In genomic region chr11:52346635-52347005, GRCm38 (mm10) we compare ENCODE assay signal across 8 mouse cellular contexts. TPM values are rescaled to one million over a fixed set of nuclear protein-coding genes. Genes with fewer than 3 reads are reported as not detected.
DNase-seq lines count a peak whose midpoint lies in the region; ATAC-seq and TF ChIP-seq lines count a peak whose summit lies in the region.

No protein-coding gene starts in this region.

- WGBS in hindbrain, embryonic 14.5 days, result 5% methylated on average over 12 of the region's 12 CpGs
- under 1% methylated on average over 12 of the region's 12 CpGs for WGBS in liver, embryonic 14.5 days (ENCODE audit: insufficient replicate concordance)
- WGBS in neural tube, embryonic 11.5 days, result 1% methylated on average over 12 of the region's 12 CpGs

- DNase-seq in adrenal gland, adult 2 months, result peak; percentile 49
- DNase-seq in adrenal gland, postnatal 4 days (ENCODE audit: low spot score in 2 of 2), result no peak
- peak; percentile 78 for DNase-seq in 416B (ENCODE audit: low read depth)
- DNase-seq in embryo, embryonic 11 days, result peak; percentile 83
- peak; percentile 57 for DNase-seq in hindbrain, embryonic 14.5 days (ENCODE audit: low spot score)
- DNase-seq in liver, embryonic 14.5 days (ENCODE audit: low read depth in 3 of 3, low spot score in 3 of 3), result peak in 1 of 3 experiments; percentile 49
- peak; percentile 74 for DNase-seq in neural tube, embryonic 11.5 days (ENCODE audit: low spot score)
- no peak for DNase-seq in gastrocnemius, adult 18-20 months (ENCODE audit: low spot score)

- H3K36me3 ChIP-seq in hindbrain, embryonic 14.5 days (replicated peaks; ENCODE audit: control insufficient read depth, insufficient read depth), result no peaks in the 10 kb centered on the region
- no peaks in the 10 kb centered on the region for H3K36me3 ChIP-seq in liver, embryonic 14.5 days (replicated peaks; ENCODE audit: control insufficient read depth, insufficient read depth, low read depth)
- no peaks in the 10 kb centered on the region for H3K36me3 ChIP-seq in neural tube, embryonic 11.5 days (ENCODE audit: control insufficient read depth, insufficient read depth, low read length)

- ATAC-seq in hindbrain, embryonic 14.5 days (ENCODE audit: low FRiP score), result no peak
- ATAC-seq in liver, embryonic 14.5 days (ENCODE audit: insufficient read depth), result peak; percentile 38; the same call in 1 of the 2 replicates
- ATAC-seq in neural tube, embryonic 11.5 days (ENCODE audit: insufficient read depth, low FRiP score, low TSS enrichment), result no peak

- H3K27ac ChIP-seq in hindbrain, embryonic 14.5 days, result no peak overlapping the region
- H3K27ac ChIP-seq in liver, embryonic 14.5 days, result no peak overlapping the region
- H3K27ac ChIP-seq in neural tube, embryonic 11.5 days (ENCODE audit: low read depth, low read length), result 0 out of 2 replicates have a peak overlapping the region, but pooled peaks have one; percentile 17

- TF ChIP-seq CTCF in liver, embryonic 14.5 days (IDR thresholded peaks at IDR 0.05; ENCODE audit: low read depth), result no peak

- H3K4me3 ChIP-seq in hindbrain, embryonic 14.5 days (replicated peaks; ENCODE audit: low read length), result peak overlapping the region; percentile 15
- H3K4me3 ChIP-seq in liver, embryonic 14.5 days (ENCODE audit: insufficient read depth in 1 of 2, low read depth in 2 of 2, low read length in 2 of 2), result peak overlapping the region; percentile 38 to 39
- H3K4me3 ChIP-seq in neural tube, embryonic 11.5 days (ENCODE audit: low read depth, low read length), result peak overlapping the region; percentile 9

- H3K4me1 ChIP-seq in hindbrain, embryonic 14.5 days (replicated peaks; ENCODE audit: control insufficient read depth, insufficient read depth, low read length), result 0 out of 2 replicates have a peak, but pooled peaks cover 9% of the 10 kb centered on the region
- H3K4me1 ChIP-seq in liver, embryonic 14.5 days (replicated peaks; ENCODE audit: control insufficient read depth in 2 of 2, insufficient read depth in 2 of 2, low read length in 1 of 2), result peaks cover 20 to 34% of the 10 kb centered on the region in 2 experiments
- no peaks in the 10 kb centered on the region for H3K4me1 ChIP-seq in neural tube, embryonic 11.5 days (ENCODE audit: control insufficient read depth, insufficient read depth, low read length)

- peak overlapping the region; percentile 5; the same call in 1 of the 2 replicates for H3K9ac ChIP-seq in hindbrain, embryonic 14.5 days
- no peak overlapping the region for H3K9ac ChIP-seq in liver, embryonic 14.5 days (replicated peaks)
- H3K9ac ChIP-seq in neural tube, embryonic 11.5 days (ENCODE audit: low read length), result 0 out of 2 replicates have a peak overlapping the region, but pooled peaks have one; percentile 8

- H3K4me2 ChIP-seq in hindbrain, embryonic 14.5 days (replicated peaks), result peak overlapping the region; percentile 39
- peak overlapping the region; percentile 64 for H3K4me2 ChIP-seq in liver, embryonic 14.5 days (ENCODE audit: low read depth)
- peak overlapping the region; percentile 29 for H3K4me2 ChIP-seq in neural tube, embryonic 11.5 days (ENCODE audit: low read depth)

- TF ChIP-seq EP300 in liver, embryonic 14.5 days (IDR thresholded peaks at IDR 0.05; ENCODE audit: low read depth), result no peak

- no peaks in the 10 kb centered on the region for H3K27me3 ChIP-seq in hindbrain, embryonic 14.5 days (ENCODE audit: control insufficient read depth, insufficient read depth, low read length)
- H3K27me3 ChIP-seq in liver, embryonic 14.5 days (ENCODE audit: control insufficient read depth, insufficient read depth, low read length), result no peaks in the 10 kb centered on the region
- no peaks in the 10 kb centered on the region for H3K27me3 ChIP-seq in neural tube, embryonic 11.5 days (ENCODE audit: control insufficient read depth, insufficient read depth, low read length)

- no peaks in the 10 kb centered on the region for H3K9me3 ChIP-seq in hindbrain, embryonic 14.5 days (ENCODE audit: control insufficient read depth, low read length)
- no peaks in the 10 kb centered on the region for H3K9me3 ChIP-seq in liver, embryonic 14.5 days (ENCODE audit: control insufficient read depth, low read length)
- H3K9me3 ChIP-seq in neural tube, embryonic 11.5 days (ENCODE audit: control insufficient read depth, low read length), result no peaks in the 10 kb centered on the region

RNA-seq across cellular contexts. Expression of gene Vdac1, which starts 14.0 kb away (rescaled TPM):
- total RNA-seq in adrenal gland, adult 2 months (2021), result 100 to 1,000 TPM; 353 to 458 TPM
- 52.6 and 60.1 TPM in 2 replicates for polyA plus RNA-seq in adrenal gland, adult 2 months (2012; rRNA removed)
- total RNA-seq in adrenal gland, postnatal 4 days (2021), result 100 to 1,000 TPM; 323 to 340 TPM
- polyA plus RNA-seq in hindbrain, embryonic 14.5 days (2014; fragmentation: Nextera tagmentation; extraction: Ambion mirVana), result 295 and 334 TPM in 2 replicates
- polyA plus RNA-seq in liver, embryonic 14.5 days (2012; rRNA removed), result 47.0 and 58.9 TPM in 2 replicates
- 102 and 106 TPM in 2 replicates for polyA plus RNA-seq in liver, embryonic 14.5 days (2014; fragmentation: Nextera tagmentation; extraction: Ambion mirVana)
- 211 and 220 TPM in 2 replicates for polyA plus RNA-seq in neural tube, embryonic 11.5 days (2014; fragmentation: Nextera tagmentation; extraction: Ambion mirVana)
- 1,000 to 10,000 TPM; 1,411 to 1,472 TPM for total RNA-seq in gastrocnemius, adult 18-20 months (2021)

RNA-seq across cellular contexts. Expression of gene 9530068E07Rik, which starts 49.6 kb away (rescaled TPM):
- 100 to 1,000 TPM; 142 to 144 TPM for total RNA-seq in adrenal gland, adult 2 months (2021)
- polyA plus RNA-seq in adrenal gland, adult 2 months (2012; rRNA removed), result 241 and 242 TPM in 2 replicates
- total RNA-seq in adrenal gland, postnatal 4 days (2021), result 100 to 1,000 TPM; 181 to 192 TPM
- 138 and 152 TPM in 2 replicates for polyA plus RNA-seq in hindbrain, embryonic 14.5 days (2014; fragmentation: Nextera tagmentation; extraction: Ambion mirVana)
- polyA plus RNA-seq in liver, embryonic 14.5 days (2012; rRNA removed), result 26.6 and 31.3 TPM in 2 replicates
- 44.7 and 49.8 TPM in 2 replicates for polyA plus RNA-seq in liver, embryonic 14.5 days (2014; fragmentation: Nextera tagmentation; extraction: Ambion mirVana)
- 185 and 187 TPM in 2 replicates for polyA plus RNA-seq in neural tube, embryonic 11.5 days (2014; fragmentation: Nextera tagmentation; extraction: Ambion mirVana)
- total RNA-seq in gastrocnemius, adult 18-20 months (2021), result 10 to 100 TPM; 41.5 to 45.8 TPM

Comparison
In these comparisons a context has a peak if more than half of its experiments do, and no peak if none do; other contexts are left out.
1. DNase-seq: peak in adrenal gland, adult 2 months (single experiment), 416B (single experiment), embryo, embryonic 11 days (single experiment), hindbrain, embryonic 14.5 days (single experiment) and neural tube, embryonic 11.5 days (single experiment); none in adrenal gland, postnatal 4 days (0 of 2) and gastrocnemius, adult 18-20 months (single experiment).
2. Peak in every context shown above with its lines, with median percentiles within 50 percentile points of each other: H3K4me2 ChIP-seq and H3K4me3 ChIP-seq.